Mouse (Mus musculus): ENCODE data around the gene Olfr433.
"Not testable (repeated sequence)": the region's sequence is repeated elsewhere in the genome, so short reads cannot be mapped to it uniquely, and the experiment has no call there.

Gene Olfr433

DNA sequence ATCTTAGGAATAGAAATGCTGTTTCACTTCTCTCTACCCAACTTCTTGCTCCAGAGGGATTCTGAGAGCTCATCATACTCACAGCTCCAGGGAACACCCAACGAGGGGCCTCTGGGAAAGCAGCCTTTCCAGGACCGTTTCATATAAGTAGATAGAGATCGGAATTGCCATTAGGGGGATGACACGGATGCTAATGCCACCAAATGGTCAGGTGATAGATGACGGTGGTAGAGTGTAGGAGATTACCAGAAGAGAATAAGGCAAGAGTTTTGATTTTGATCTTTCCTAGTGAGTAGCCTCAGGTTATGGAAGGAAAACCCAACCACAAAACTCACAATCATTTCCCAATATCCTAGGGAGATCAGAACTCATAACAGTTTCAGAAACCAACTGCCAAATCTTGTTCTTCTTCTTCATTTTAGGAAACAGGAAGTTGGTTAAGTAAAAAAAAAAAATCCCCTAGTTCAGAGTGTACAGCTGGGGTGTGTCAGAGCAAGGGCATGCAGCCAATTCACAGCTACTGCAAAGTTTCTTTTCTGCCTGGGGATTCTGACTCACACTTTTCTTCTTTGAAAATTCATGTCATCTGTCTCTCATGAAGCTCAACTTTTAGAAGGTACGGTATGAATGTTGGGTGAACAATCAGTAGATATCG, at the start of gene Olfr433:
TSS of gene Olfr433 (plus strand) at position 183 of the 655 bp plus-strand sequence.
- no peak for DNase-seq (ENCODE audit: low spot score in 2 of 2)

DNA sequence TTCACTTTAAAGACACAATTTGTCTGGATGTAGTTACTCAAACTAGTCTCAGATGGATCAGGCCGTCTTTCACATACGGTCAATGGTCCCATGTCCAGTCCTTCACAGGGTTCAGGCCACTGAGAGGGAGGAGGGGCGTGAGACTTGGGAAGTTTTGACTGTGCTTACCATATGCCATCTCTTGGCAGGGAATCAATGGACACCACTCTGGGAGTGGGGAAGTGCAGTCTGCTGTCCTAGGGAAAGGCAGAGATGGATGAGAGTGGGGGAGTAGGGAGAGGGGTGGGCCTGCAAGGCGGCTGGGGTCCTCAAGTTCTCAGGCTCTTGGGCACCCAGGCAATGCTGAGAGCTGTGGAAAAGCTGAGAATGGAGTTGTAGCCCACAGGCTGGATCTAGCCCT, 45.5 kb upstream of the Olfr433 start:
- DNase-seq (ENCODE audit: low spot score in 2 of 2): peak in 1 of 2 experiments; percentile 6

- not testable (repeated sequence) for DNase-seq (ENCODE audit: low spot score in 2 of 2)
Measured at GRCm38 (mm10) chr1:174004352-174005109, 36.0 kb upstream of the Olfr433 start.

DNA sequence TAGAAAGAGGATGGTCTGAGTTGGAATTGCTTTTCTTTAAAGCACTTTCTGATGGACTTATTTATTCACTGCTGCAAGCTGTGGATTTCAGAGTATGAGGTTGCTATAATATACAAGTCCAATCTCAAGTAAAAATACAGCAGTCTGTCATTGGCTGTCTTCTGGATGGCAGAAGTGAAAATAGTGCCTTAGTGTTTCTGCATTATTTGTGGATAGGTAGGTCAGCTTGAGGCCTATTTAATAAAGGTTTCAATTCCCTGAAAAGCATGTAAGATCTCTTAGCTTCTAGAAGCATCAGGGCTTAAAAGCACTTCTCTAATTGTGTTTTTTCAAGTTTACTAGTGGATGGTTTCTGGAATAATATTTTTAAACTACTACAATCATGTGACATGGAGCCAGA, 33.5 kb upstream of the Olfr433 start:
- not testable (repeated sequence) for DNase-seq (ENCODE audit: low spot score in 2 of 2)

GRCm38 (mm10) chr1:174031698-174032097, 8.8 kb upstream of the Olfr433 start, which contains the start of gene Ifi205:
Ifi205 (minus strand) TSS chr1:174031810.
- no peak for DNase-seq (ENCODE audit: low spot score in 2 of 2)

DNA sequence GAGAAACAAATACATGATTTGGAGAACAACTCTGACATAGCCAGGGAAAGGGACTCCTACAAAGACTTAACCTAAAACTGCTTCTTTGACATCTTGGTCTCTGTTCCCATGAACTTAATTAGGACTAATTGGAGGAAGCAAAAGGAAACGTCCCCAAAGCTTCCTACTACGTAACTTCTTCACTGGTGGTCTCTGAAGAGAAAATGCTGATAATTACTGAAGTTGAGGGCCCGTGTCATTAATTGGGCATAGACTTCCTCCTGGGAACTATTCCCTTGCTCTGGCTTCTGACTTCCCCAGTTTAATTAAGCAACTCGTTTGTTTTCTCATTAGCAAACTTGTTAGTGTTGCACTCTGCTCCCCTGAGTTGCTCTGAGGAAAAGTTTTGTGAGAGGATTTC, 4.7 kb upstream of the Olfr433 start:
- DNase-seq (ENCODE audit: low spot score in 2 of 2): no peak

- no peak for DNase-seq (ENCODE audit: low spot score in 2 of 2)
Measured at GRCm38 (mm10) chr1:174038480-174038879, 2.0 kb upstream of the Olfr433 start.

- DNase-seq (ENCODE audit: low spot score in 2 of 2): not testable (repeated sequence)
Measured at GRCm38 (mm10) chr1:174042091-174042884, 1.8 kb downstream of the Olfr433 start.

DNA sequence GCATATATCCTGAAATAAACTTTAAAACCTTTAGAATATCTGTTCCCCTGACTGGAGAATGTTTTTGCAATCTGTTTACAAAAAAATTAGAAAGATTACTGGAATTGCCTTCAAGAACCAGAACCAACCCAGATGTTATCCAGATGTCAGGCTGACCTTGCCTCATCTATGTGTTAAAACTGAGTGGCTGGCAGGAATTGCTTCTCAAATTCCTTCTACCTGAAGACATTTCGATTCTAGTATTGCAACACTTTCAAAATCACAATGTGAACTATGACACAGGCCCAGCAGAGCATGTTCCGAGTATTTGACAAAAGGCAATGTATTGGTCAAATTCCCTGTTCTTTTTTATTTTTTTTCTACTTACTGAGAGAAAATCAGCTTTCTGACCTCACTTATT, 3.9 kb downstream of the Olfr433 start:
- no peak for DNase-seq (ENCODE audit: low spot score in 2 of 2)

GRCm38 (mm10) chr1:174048227-174048626, 7.7 kb downstream of the Olfr433 start:
- not testable (repeated sequence) for DNase-seq (ENCODE audit: low spot score in 2 of 2)

DNA sequence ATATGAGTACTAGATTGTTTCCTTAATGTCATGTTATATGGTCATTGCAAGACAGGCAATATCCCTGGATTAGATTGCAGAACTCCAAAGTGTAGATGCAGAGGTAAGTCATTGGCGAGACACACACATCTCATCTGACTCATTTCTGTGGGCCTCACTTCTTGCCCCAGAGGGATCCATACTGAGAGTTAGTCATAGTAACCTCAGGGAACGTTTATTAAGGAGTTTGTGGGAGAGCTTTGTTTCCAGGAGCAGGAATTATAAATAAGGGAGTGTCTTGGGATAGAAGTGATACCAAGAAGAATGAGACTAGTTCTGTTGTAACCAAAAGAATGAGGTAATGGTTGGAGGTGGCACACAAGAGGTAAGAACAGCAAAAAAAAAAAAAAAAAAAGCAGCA, 8.4 kb downstream of the Olfr433 start, which contains the start of gene Olfr432:
TSS of gene Olfr432 (plus strand) at position 313 of the 400 bp plus-strand sequence.
- no peak for DNase-seq (ENCODE audit: low spot score in 2 of 2)

DNA sequence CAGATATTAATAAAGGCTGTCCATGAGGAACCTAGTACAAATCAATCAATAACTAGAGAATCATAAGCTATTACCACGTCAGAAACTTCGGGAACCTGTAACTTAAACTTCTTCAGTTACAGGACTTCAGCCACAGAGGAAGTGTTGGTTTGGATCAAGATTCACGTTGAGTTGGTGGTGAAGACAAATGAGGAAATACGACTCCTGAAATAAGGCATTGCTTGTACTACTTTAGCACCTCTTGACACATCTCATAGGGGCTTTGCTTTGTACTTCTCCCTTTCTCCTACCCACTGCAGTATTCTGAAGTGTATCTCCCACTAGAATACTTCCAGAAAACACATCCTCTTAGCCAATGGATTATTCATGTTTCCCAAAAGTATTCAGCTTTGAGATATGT, 8.9 kb downstream of the Olfr433 start:
- DNase-seq (ENCODE audit: low spot score in 2 of 2): not testable (repeated sequence)

DNA sequence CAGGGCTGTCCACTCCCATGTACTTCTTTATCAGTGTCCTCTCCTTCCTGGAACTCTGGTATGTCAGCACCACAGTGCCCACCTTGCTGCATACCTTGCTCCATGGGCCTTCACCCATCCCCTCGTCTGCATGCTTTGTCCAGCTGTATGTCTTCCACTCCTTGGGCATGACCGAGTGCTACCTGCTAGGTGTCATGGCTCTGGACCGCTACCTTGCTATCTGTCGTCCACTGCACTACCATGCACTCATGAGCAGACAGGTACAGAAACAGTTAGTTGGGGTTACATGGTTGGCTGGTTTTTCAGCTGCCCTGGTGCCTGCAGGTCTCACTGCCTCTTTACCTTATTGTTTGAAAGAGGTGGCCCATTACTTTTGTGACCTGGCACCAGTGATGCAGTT, 10.0 kb downstream of the Olfr433 start:
- DNase-seq (ENCODE audit: low spot score in 2 of 2): no peak

DNA sequence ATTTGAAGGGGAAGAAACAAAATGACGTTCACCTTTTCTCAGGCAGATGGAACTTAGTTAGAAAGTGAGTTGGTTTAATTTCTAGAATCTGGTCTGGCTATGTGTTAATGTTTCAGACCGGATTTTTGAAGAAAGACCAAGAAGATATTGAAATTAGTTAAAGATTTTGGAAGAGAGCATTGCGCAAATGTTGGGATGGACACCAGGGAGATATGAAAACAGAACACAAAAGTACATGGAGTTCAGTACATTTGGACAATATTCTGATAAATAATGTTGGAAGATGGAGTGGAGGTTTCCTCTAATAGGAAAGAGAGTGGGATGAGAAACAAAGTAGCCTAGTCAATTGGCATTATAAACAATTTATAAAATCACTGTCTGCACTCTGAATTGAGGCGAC, 11.0 kb downstream of the Olfr433 start:
- DNase-seq (ENCODE audit: low spot score in 2 of 2): no peak

- no peak for DNase-seq (ENCODE audit: low spot score in 2 of 2)
Measured at GRCm38 (mm10) chr1:174051931-174052536, 11.5 kb downstream of the Olfr433 start.

GRCm38 (mm10) chr1:174052981-174053380, 12.5 kb downstream of the Olfr433 start:
- no peak for DNase-seq (ENCODE audit: low spot score in 2 of 2)

GRCm38 (mm10) chr1:174055248-174055647, 14.7 kb downstream of the Olfr433 start:
- DNase-seq (ENCODE audit: low spot score in 2 of 2): no peak

DNA sequence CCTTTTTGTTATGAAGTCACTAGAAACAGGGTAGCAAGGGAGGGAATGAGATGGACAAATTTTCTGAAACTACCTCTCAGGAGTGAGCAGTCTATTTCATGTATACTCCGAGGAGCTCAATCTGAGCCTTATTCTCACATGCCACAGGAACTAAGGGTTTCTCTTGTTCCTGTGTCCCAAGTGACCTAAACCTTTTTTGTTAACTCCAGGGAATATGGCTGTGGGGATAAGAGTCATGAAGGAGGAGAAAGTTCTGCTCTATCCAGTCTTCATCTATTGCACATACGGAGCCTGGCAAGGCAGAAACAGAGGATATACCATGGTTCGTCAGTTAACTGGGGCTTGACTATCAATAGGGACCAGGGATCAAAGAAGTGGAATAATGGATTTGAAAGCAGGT, 25.8 kb downstream of the Olfr433 start, which contains the start of gene Olfr430:
TSS of gene Olfr430 (plus strand) at position 301 of the 400 bp plus-strand sequence.
- DNase-seq (ENCODE audit: low spot score in 2 of 2): no peak

DNA sequence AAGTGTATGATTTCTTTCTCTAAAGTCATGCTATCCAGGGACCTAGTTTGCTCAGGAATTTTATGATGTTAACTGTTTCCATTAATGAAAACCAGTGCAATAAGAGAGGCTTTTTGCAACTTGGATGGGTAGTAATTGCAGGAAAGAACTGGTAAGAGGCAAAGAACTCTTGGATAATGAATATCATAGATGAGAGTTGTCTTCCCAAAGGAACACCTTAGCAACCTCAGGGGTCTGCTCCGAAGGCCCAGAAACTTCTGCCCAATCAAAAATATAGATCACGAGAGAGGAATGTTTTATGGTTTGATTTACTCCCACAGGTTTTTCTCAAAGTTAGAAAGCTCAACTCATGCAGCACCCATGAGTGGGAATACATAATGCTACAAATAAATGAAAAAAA, 43.5 kb downstream of the Olfr433 start, which contains the start of gene Olfr429:
TSS of gene Olfr429 (plus strand) at position 301 of the 400 bp plus-strand sequence.
- no peak for DNase-seq (ENCODE audit: low spot score in 2 of 2)
